Mouse (Mus musculus): ENCODE results near the gene Sorcs2. TPM values are rescaled to one million over a fixed set of nuclear protein-coding genes. Genes with fewer than 3 reads are reported as not detected.

The Sorcs2 gene
- polyA plus RNA-seq (2014; fragmentation: Nextera tagmentation; extraction: Ambion mirVana) = 6.4 and 7.8 TPM in 2 replicates

- peaks cover 11% of the 10 kb centered on the region for H3K4me1 ChIP-seq (replicated peaks; ENCODE audit: control insufficient read depth, insufficient read depth, low read length)
- peak within 1 kb of the TSS; percentile 84 for H3K9ac ChIP-seq (ENCODE audit: low read length)
- no peaks in the 10 kb centered on the region for H3K9me3 ChIP-seq (ENCODE audit: control insufficient read depth, low read length)
- no peak within 1 kb of the TSS for H3K27ac ChIP-seq (ENCODE audit: low read depth, low read length)
- WGBS = under 1% methylated on average over 44 of the region's 45 CpGs
- H3K4me3 ChIP-seq (ENCODE audit: low read depth, low read length) = peak within 1 kb of the TSS; percentile 67
- peaks cover 5% of the 10 kb centered on the region for H3K27me3 ChIP-seq (ENCODE audit: control insufficient read depth, insufficient read depth, low read length)
- DNase-seq (ENCODE audit: low spot score) (peak; percentile 94), ATAC-seq (replicated peaks; ENCODE audit: low FRiP score) (peak; percentile 87)
- peak within 1 kb of the TSS; percentile 100 for H3K4me2 ChIP-seq (ENCODE audit: low read depth, low read length, severe bottlenecking)
- H3K36me3 ChIP-seq (ENCODE audit: control insufficient read depth, insufficient read depth, low read length) = no peaks in the 10 kb centered on the region
Measured at GRCm38 (mm10) chr5:36397837-36398282, at the start of gene Sorcs2. TSS of gene Sorcs2 (minus strand) at chr5:36398139.

- ATAC-seq (replicated peaks; ENCODE audit: low FRiP score) = no peak
Measured at GRCm38 (mm10) chr5:36446166-36446890, 48.4 kb upstream of the Sorcs2 start.

GRCm38 (mm10) chr5:36445028-36445427 is 47.1 kb upstream of the Sorcs2 start:
- Histone ChIP-seq H3K4me2 (ENCODE audit: low read depth, low read length, severe bottlenecking) (no peak overlapping the region), H3K27me3 (ENCODE audit: control insufficient read depth, insufficient read depth, low read length) (no peaks in the 10 kb centered on the region), H3K4me1 (replicated peaks; ENCODE audit: control insufficient read depth, insufficient read depth, low read length) (no peaks in the 10 kb centered on the region), H3K9me3 (ENCODE audit: control insufficient read depth, low read length) (no peaks in the 10 kb centered on the region), H3K27ac (ENCODE audit: low read depth, low read length) (no peak overlapping the region), H3K4me3 (ENCODE audit: low read depth, low read length) (no peak overlapping the region), H3K9ac (ENCODE audit: low read length) (no peak overlapping the region), H3K36me3 (ENCODE audit: control insufficient read depth, insufficient read depth, low read length) (no peaks in the 10 kb centered on the region)
- DNase-seq (ENCODE audit: low spot score) = no peak
- no peak for ATAC-seq (replicated peaks; ENCODE audit: low FRiP score)
- WGBS = 35% methylated on average over 8 of the region's 8 CpGs

More at GRCm38 (mm10) chr5:36446166-36446890, 48.4 kb upstream of the Sorcs2 start:
- H3K27me3 ChIP-seq (ENCODE audit: control insufficient read depth, insufficient read depth, low read length) = no peaks in the 10 kb centered on the region
- DNase-seq (ENCODE audit: low spot score) = no peak
- no peaks in the 10 kb centered on the region for H3K9me3 ChIP-seq (ENCODE audit: control insufficient read depth, low read length)
- no peaks in the 10 kb centered on the region for H3K4me1 ChIP-seq (replicated peaks; ENCODE audit: control insufficient read depth, insufficient read depth, low read length)
- 45% methylated on average over 9 of the region's 9 CpGs for WGBS
- H3K4me3 ChIP-seq (ENCODE audit: low read depth, low read length) = no peak overlapping the region
- no peaks in the 10 kb centered on the region for H3K36me3 ChIP-seq (ENCODE audit: control insufficient read depth, insufficient read depth, low read length)
- H3K4me2 ChIP-seq (ENCODE audit: low read depth, low read length, severe bottlenecking) = no peak overlapping the region
- no peak overlapping the region for H3K27ac ChIP-seq (ENCODE audit: low read depth, low read length)
- no peak overlapping the region for H3K9ac ChIP-seq (ENCODE audit: low read length)

GRCm38 (mm10) chr5:36444611-36445010 is 46.7 kb upstream of the Sorcs2 start:
- Histone ChIP-seq H3K4me3 (ENCODE audit: low read depth, low read length) (no peak overlapping the region), H3K9me3 (ENCODE audit: control insufficient read depth, low read length) (no peaks in the 10 kb centered on the region), H3K36me3 (ENCODE audit: control insufficient read depth, insufficient read depth, low read length) (no peaks in the 10 kb centered on the region), H3K4me1 (replicated peaks; ENCODE audit: control insufficient read depth, insufficient read depth, low read length) (no peaks in the 10 kb centered on the region), H3K4me2 (ENCODE audit: low read depth, low read length, severe bottlenecking) (no peak overlapping the region), H3K9ac (ENCODE audit: low read length) (no peak overlapping the region), H3K27me3 (ENCODE audit: control insufficient read depth, insufficient read depth, low read length) (no peaks in the 10 kb centered on the region), H3K27ac (ENCODE audit: low read depth, low read length) (no peak overlapping the region)
- ATAC-seq (replicated peaks; ENCODE audit: low FRiP score) (no peak), DNase-seq (ENCODE audit: low spot score) (no peak)
- WGBS = 62% methylated on average over 4 of the region's 4 CpGs

- 87% methylated on average over 3 of the region's 3 CpGs for WGBS
- DNase-seq (ENCODE audit: low spot score) = no peak
- H3K9me3 ChIP-seq (ENCODE audit: control insufficient read depth, low read length) = no peaks in the 10 kb centered on the region
- no peaks in the 10 kb centered on the region for H3K4me1 ChIP-seq (replicated peaks; ENCODE audit: control insufficient read depth, insufficient read depth, low read length)
- H3K4me3 ChIP-seq (ENCODE audit: low read depth, low read length) = no peak overlapping the region
- H3K36me3 ChIP-seq (ENCODE audit: control insufficient read depth, insufficient read depth, low read length) = no peaks in the 10 kb centered on the region
- no peak overlapping the region for H3K9ac ChIP-seq (ENCODE audit: low read length)
- H3K27me3 ChIP-seq (ENCODE audit: control insufficient read depth, insufficient read depth, low read length) = no peaks in the 10 kb centered on the region
- no peak overlapping the region for H3K4me2 ChIP-seq (ENCODE audit: low read depth, low read length, severe bottlenecking)
- H3K27ac ChIP-seq (ENCODE audit: low read depth, low read length) = no peak overlapping the region
- ATAC-seq (replicated peaks; ENCODE audit: low FRiP score) = no peak
Measured at GRCm38 (mm10) chr5:36440741-36441140, 42.8 kb upstream of the Sorcs2 start.

- no peaks in the 10 kb centered on the region for H3K4me1 ChIP-seq (replicated peaks; ENCODE audit: control insufficient read depth, insufficient read depth, low read length)
- no peaks in the 10 kb centered on the region for H3K36me3 ChIP-seq (ENCODE audit: control insufficient read depth, insufficient read depth, low read length)
- H3K9me3 ChIP-seq (ENCODE audit: control insufficient read depth, low read length) = no peaks in the 10 kb centered on the region
- H3K9ac ChIP-seq (ENCODE audit: low read length) = no peak overlapping the region
- no peak overlapping the region for H3K4me3 ChIP-seq (ENCODE audit: low read depth, low read length)
- H3K27ac ChIP-seq (ENCODE audit: low read depth, low read length) = no peak overlapping the region
- 80% methylated on average over 4 of the region's 4 CpGs for WGBS
- no peak for DNase-seq (ENCODE audit: low spot score)
- no peak for ATAC-seq (replicated peaks; ENCODE audit: low FRiP score)
- H3K27me3 ChIP-seq (ENCODE audit: control insufficient read depth, insufficient read depth, low read length) = no peaks in the 10 kb centered on the region
- H3K4me2 ChIP-seq (ENCODE audit: low read depth, low read length, severe bottlenecking) = no peak overlapping the region
Measured at GRCm38 (mm10) chr5:36436858-36437257, 38.9 kb upstream of the Sorcs2 start.

- ATAC-seq (replicated peaks; ENCODE audit: low FRiP score) = no peak
- H3K27me3 ChIP-seq (ENCODE audit: control insufficient read depth, insufficient read depth, low read length) = no peaks in the 10 kb centered on the region
- 0 out of 2 replicates have a peak, but pooled peaks cover 3% of the 10 kb centered on the region for H3K4me1 ChIP-seq (replicated peaks; ENCODE audit: control insufficient read depth, insufficient read depth, low read length)
- no peak overlapping the region for H3K4me2 ChIP-seq (ENCODE audit: low read depth, low read length, severe bottlenecking)
- DNase-seq (ENCODE audit: low spot score) = no peak
- H3K36me3 ChIP-seq (ENCODE audit: control insufficient read depth, insufficient read depth, low read length) = no peaks in the 10 kb centered on the region
- no peak overlapping the region for H3K4me3 ChIP-seq (ENCODE audit: low read depth, low read length)
- 63% methylated on average over 9 of the region's 9 CpGs for WGBS
- H3K27ac ChIP-seq (ENCODE audit: low read depth, low read length) = no peak overlapping the region
- no peaks in the 10 kb centered on the region for H3K9me3 ChIP-seq (ENCODE audit: control insufficient read depth, low read length)
- no peak overlapping the region for H3K9ac ChIP-seq (ENCODE audit: low read length)
Measured at GRCm38 (mm10) chr5:36434398-36434967, 36.5 kb upstream of the Sorcs2 start.

- DNase-seq (ENCODE audit: low spot score) = no peak
- no peaks in the 10 kb centered on the region for H3K36me3 ChIP-seq (ENCODE audit: control insufficient read depth, insufficient read depth, low read length)
- no peak overlapping the region for H3K4me2 ChIP-seq (ENCODE audit: low read depth, low read length, severe bottlenecking)
- H3K9ac ChIP-seq (ENCODE audit: low read length) = no peak overlapping the region
- 60% methylated on average over 2 of the region's 2 CpGs for WGBS
- no peak overlapping the region for H3K4me3 ChIP-seq (ENCODE audit: low read depth, low read length)
- 0 out of 2 replicates have a peak, but pooled peaks cover 3% of the 10 kb centered on the region for H3K4me1 ChIP-seq (replicated peaks; ENCODE audit: control insufficient read depth, insufficient read depth, low read length)
- H3K27ac ChIP-seq (ENCODE audit: low read depth, low read length) = no peak overlapping the region
- no peak for ATAC-seq (replicated peaks; ENCODE audit: low FRiP score)
- no peaks in the 10 kb centered on the region for H3K27me3 ChIP-seq (ENCODE audit: control insufficient read depth, insufficient read depth, low read length)
- H3K9me3 ChIP-seq (ENCODE audit: control insufficient read depth, low read length) = no peaks in the 10 kb centered on the region
Measured at GRCm38 (mm10) chr5:36431711-36432110, 33.8 kb upstream of the Sorcs2 start.

Data from forebrain, embryonic 11.5 days (tissue).